Mouse (Mus musculus): ENCODE results near the gene Arvcf. TPM values are rescaled to one million over a fixed set of nuclear protein-coding genes. Genes with fewer than 3 reads are reported as not detected.

Gene Arvcf
- total RNA-seq, 2 experiments from 2014 or later = 34.6 to 36.9 TPM

DNA sequence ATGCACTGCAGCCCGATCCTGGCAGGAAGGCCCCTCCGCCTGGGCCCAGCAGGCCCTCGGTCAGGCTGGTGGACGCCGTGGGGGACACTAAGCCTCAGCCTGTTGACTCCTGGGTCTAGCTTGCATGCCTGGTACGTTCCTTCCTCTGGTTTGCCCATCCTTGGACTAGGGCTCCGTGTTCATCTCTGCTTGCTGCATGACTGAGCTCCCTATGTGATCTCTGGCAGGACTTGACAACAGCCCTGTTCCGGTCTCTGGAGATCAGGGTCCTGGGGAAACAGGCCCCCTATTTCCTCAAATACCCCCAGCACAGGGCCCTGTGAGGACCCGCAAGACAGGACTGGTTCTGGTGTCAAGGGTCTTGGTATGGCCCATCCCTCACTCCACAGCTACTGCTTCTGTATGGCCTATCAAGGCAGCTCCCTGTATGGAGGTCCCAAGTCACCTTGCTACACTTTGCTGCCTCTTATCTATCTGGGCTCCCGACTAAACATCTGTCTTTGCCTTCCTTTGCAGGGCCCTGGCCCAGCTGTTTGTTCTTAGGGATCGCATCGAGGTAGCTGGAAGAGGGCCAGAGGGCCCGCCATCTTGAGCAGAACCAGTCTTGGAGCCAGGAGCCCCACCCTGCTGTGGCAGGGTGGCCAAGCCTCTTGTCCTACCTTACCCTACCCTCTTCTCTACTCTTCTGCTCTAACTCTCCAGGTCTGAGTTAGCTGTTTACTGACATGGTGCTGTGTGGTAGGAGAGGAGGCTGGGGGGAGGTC lies 57.3 kb downstream of the Arvcf start:
- DNase-seq (ENCODE audit: low spot score in 2 of 2) = no peak

DNA sequence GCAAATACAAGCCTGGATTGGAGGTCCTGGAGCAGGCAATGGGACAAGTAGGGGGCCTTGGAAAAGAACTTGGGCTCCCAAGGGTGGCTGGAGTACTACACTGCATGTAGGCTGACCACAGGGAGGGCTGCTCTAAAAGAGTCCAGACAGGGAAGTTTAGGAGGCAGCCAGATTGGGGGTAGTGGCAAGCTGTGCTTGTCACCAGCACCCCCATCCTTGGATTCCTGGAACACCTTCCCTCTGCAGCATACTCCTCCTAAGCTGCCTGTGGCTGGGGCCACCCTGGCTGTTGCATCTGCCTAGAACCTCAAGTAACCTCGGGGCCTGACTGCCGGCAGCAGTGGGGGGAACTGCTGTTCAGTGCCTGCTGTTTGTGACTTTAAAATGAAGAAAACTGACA lies 57.9 kb downstream of the Arvcf start:
- no peak for DNase-seq (ENCODE audit: low spot score in 2 of 2)

DNA sequence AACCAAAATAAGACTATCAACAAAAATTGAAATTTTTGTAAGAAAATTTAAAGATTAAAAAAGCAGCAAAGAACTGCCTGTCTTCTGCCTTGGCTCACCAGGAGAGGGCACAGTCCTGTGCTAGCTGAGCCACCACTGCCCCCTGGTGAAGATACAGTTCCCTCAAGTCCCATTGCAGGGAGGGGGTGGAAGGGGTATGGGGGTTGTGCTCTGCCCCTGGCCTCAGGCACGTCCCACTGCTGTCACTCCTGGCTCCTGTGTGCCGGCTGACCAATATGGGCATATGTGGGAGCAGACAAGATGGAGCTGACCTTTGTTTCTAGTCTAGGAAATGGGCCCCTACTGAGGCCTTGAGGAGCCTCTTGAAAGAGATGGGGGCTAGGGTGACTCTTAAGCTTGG lies 58.3 kb downstream of the Arvcf start:
- peak in 1 of 2 experiments; percentile 66 for DNase-seq (ENCODE audit: low spot score in 2 of 2)

DNA sequence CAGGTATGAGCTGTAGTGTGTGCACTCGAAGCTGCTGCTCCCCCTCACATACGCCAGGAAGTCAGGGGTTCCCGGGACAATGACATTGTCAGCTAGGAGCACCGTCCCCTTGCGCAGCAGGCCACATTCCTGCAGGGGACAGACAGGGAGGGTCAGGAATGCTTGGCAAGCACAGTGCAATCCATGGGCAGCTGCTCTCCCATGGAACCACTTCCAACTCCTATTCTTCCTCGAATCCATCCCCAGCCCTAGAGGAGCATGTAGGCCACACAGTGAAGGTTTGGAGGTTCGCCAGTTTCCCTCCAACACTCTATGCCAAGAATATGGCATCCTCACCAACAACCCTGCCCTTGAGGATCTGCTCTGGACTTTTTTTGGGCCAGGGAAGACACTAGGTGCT lies 59.9 kb downstream of the Arvcf start:
- no peak for DNase-seq (ENCODE audit: low spot score in 2 of 2)

DNA sequence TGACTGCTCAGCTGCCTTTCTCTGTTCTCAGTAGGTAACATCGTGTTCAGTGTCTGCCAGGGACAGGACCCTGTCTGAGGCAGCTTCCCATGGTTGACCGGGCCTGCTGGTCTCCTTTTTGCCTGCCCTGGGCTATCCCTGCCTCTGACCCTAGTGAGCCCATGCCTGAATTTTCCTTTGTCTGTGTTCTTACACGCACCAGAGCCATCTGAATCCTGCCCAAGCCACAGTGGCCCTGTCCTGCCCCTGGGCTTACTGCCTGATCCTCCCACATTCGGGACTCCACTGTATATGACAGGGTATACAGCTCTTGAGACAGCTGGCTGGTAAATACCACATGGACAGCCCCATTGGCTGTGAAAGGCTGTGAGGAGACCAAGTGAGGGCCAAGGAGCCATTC lies 61.8 kb downstream of the Arvcf start:
- DNase-seq (ENCODE audit: low spot score in 2 of 2) = no peak

DNA sequence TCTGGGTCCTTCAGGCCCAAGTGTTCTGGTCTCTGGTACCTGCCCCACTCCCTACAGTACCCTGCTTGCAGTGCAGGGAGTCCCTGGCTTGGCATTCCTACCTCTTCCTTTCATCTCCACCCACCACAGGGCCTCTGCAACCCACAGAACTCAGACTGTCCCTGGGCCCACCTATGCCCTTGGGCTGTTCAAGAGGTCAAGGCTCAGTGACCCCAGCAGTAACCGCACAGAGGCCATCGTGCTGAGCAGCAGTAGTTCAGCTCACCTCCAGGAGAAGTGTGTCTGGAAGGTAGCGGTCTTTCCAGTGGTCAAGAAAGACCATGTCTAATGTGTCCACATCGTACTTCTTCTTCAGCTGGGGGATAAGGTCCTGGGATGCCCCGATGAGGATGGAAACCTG lies 62.4 kb downstream of the Arvcf start:
- peak in 1 of 2 experiments; percentile 13 for DNase-seq (ENCODE audit: low spot score in 2 of 2)

DNA sequence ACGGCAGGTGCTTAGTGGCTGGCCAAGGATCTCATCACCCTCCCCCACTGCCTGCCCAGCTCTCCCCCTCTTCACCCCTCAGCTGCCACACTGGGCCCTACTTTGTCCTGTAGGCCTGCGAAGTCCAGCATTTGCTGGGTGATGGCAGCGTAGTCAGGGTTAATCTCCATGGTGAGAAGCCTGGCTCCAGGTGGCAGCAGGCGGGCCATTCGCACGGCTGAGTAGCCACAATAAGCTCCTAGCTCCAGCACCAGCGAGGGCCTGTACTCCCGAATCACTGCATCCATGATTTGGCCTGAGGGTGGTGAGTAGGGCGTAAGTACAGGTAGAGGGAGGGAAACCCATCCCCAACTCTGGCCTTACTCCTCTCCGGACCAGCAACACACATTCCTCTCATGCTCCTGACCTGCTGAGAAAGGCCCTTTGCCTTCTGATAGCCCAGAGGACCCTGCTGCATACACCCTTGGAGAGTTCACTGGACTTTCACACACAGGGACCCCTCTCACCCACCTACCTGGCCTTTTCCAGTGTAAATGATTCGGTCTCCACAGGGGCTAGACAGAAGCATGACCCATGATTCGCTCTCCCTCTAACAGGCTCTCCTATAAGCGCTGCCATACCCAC lies 63.2 kb downstream of the Arvcf start:
- DNase-seq (ENCODE audit: low spot score in 2 of 2) = peak in 1 of 2 experiments; percentile 8

DNA sequence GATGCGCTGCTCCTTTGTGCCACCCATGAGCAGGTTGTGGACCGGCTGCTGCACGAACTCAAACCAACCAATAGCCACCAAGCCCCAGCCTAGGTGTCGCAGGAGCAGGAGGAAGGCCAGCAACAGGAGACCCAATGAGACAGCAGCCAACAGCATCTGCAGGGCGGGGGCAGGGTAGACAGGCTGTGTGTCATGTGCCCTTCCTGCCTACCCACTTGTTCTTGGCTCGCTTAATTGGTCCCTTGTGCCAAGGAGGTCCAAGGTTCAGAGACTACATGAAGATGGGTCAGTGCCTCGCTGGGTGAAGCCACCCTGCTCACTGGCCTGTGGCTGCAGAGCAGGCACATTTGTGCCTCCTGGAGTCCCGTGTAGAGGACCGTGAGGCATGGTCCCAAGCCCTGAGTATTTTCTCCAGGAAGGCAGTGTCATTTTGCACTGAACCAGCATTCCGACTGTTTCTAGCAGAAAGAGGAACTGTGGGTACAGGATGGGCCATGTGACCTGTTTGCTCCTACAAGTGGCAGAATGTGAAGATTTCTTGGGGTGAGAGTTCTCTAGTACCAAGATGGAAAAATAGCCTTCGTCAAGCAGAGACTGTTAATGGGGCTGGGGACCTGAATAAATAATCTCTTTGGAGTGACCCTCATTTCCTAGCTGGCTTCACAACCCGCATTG lies 64.0 kb downstream of the Arvcf start:
- peak in 1 of 2 experiments; percentile 31 for DNase-seq (ENCODE audit: low spot score in 2 of 2)

DNA sequence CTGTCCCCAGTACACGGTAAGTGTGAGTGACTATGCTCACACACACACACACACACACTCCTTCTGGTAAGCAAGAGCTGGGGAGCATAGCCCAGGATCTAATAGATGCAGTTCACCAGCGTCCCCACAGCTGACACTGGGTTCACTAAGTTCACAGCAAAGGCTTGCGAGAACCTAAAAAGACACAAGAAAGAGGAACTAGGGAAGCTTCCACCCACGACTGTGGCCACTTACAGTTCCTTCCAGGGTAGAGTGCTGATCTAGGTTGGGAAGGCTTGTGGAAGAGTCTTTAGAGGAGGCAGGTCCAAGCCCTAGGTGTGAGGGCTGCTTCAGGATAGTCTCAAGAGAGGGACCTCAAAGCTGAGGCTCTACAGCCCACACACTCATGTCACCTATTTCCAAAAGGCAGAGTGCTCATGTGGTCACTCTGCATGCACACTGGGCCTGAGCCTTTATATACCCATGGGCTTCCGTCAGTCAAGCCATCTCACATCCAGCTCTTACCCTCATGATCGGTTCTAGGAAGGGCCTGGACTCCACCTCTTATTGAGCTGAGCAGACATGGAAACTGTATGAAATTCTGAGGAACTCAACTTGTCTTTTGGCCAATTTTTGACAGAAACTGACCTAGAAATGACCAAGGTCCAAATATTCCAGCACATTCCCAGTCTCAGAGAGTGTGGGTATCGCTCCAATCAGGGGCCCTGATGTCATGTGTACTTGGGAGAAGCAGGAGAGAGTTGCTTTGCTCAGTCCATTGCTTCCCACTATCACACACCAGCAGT lies 65.2 kb downstream of the Arvcf start:
- no peak for DNase-seq (ENCODE audit: low spot score in 2 of 2)

DNA sequence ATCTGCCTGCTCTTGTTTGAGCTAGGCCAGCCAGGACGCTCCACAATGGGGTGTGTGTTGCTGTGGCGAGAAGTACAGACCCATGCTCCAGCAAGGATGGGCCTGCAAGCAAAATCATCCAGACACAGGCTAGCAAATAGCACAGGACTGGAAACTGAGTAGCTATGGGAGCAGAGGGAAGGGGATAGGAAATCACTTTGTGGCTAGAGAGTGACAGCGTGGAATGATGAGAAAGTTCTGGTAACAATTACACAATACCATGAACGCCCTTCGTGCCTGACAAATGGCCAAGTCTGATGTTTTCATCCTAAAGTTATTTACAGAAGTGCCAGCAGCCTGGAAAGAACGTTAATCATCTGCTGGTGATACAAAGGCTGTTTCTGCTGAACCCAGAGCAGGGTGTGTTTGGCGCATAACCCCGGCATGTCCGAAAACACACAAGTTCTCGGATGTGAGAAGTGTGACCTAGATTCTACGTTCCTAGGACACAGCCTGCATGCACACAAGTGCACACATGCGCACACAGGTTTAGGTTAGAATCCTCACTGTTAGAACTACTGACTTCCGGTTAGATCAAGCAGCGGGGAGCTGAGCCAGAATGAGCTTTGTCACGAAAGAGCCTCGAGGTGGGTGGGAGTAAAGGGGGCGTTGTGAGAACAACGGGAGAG lies 68.2 kb downstream of the Arvcf start:
- DNase-seq (ENCODE audit: low spot score in 2 of 2) = peak in 1 of 2 experiments; percentile 67

DNA sequence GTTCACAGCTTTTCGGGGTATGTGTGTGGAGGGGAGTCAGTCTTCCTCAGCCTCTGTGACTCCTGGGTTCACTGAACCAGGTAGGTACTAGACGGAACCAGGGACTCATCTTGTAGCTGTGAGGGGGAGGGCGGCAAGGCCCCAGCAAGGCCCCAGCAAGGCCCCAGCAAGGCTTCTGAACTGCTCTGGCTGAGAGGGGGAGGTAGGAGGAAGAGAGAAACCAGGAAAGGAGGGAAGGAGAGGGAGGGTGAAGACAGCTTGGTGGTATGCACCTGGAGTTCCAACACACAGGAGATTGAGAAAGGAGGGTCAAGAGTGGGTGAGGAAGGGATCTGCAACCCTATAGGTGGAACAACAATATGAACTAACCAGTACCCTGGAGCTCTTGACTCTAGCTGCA lies 68.9 kb downstream of the Arvcf start:
- DNase-seq (ENCODE audit: low spot score in 2 of 2) = no peak

DNA sequence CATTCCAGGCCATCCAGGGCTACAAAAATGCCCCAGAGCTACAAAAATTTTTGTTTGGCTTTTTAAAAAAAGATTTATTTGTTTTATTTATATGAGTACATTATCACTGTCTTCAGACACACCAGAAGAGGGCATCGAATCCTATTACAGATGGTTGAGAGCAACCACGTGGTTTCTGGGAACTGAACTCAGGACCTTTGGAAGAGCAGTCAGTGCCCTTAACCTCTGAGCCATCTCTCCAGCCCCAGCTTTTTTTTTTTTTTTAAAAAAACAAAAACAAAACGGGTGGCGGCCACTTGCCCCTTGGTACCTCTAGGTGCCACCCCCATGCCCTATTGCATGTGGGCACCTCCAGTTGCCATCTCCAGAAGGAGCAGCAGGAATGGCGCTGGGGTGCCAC lies 69.5 kb downstream of the Arvcf start:
- no peak for DNase-seq (ENCODE audit: low spot score in 2 of 2)

DNA sequence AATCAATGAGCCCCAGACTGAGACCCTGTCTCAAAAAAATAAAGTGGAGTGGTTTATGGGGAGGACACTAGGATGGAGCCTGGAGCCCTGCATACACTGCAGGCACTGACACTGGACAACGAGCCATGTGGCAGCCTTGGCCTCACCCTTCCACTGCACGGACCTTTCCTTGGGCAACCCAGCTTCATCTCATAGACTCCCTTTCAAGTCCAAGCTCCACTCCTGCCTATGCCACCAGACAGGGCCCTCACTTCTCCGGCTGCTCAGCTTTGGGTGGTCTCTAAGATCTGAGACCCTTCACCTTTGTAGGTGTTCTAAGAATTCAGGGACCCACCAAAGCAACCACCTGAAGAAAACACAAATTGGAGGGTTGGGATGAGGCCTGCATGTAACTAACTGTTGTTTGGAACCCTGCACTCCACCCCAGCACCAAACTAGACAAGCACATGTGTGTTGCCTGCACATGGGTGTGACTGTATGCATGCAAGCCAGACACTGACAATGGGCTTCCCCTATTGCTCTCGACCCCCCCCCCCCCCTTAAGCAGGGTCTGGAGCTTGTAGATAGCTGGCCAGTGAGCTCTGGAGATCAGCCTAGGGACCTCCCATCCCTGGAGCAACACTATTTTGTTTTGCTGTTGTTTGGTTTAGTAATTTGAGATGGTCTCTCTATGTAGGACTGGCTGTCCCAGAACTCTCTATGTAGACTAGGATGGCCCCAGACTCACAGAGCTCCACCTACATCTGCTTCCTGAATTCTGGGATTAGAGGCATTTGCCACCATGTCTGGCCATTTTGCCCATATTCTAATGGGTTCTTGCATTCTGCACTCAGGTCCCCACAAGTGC lies 71.0 kb downstream of the Arvcf start:
- DNase-seq (ENCODE audit: low spot score in 2 of 2) = no peak

DNA sequence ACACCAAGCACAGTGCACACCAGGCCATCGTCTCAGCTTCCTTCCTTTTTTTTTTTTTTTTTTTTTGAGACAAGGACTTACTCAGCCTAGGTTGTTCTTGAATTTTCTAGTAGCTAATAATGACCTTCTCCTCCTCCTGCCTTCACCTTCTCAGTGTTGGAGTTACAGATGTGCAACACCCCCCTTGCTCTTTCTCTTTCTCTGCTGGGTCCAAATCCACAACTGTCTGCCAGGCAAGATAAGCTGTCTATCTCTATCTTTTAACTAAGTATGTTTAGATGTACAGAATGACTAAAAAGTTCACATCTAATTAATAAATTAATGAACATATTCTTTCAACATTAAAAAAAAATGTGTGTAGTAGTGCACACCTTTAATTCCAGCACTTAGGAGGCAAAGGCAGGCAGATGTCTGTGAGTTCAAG lies 71.6 kb downstream of the Arvcf start:
- no peak for DNase-seq (ENCODE audit: low spot score in 2 of 2)

DNA sequence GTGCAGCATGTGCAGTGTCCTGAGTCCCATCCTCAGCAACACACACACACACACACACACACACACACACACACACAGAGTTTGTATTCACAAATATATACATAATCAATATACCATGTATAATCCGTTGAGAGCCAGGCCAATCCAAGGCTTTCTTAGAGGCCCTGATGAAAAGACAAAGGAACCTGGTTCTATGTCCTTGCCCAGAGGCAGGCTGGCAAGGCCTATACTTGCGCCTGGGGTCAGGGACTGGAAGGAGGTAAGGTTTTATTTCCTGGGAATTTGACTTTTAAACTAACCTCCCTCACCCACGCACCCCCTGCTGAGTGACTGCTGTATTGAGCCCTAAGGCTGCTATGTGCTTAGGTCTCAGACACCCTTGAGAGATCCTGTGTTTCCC lies 72.6 kb downstream of the Arvcf start:
- no peak for DNase-seq (ENCODE audit: low spot score in 2 of 2)

DNA sequence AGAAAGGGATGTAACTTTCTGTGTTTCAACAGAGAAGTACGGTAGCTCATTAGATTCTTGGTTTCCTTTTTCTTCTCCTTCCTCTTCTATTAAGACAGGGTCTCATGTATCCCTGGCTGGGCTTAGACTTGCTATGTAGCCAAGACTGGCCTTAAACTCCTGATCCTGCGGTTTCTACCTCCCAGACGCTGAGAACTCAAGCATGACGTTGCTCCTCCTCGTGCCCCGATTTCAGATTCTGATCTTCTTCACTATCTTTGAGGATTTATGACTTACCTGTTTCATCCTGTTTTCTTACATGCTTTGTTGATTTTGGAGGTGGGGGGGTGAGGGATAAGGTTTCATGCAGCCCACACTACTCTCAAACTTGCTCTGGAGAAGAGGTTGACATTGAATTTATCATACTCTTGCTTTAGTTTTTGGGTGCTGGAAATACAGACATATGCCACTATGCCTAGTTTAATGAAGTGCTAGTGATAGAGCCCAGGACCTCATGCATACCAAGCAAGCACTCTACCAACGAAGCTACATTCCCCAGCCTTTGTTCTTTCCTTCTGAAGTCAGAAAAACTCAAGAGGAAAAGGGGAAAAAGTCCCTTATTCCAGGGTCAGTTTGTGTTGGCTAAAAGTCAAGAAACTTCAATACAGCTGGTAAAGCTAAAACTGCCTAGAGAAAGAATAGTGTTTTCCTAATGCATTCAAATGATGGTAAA lies 75.4 kb downstream of the Arvcf start:
- no peak for DNase-seq (ENCODE audit: low spot score in 2 of 2)

DNA sequence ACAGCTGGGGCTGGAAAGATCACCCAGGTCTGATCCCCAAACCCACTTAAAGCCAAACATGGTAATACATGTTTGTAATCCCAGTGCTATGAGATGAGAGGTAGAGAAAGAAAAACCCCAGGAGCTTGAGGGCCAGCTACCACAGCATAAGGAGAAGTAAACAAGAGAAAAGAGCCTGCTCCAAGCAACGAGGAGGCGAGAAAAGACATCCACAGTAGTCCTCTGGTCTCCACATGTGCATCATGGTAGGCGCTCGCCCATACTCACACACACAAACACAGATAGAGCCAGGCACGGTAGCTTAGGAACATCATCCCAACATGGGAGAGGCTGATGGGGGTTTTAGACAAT lies 75.9 kb downstream of the Arvcf start:
- no peak for DNase-seq (ENCODE audit: low spot score in 2 of 2)

DNA sequence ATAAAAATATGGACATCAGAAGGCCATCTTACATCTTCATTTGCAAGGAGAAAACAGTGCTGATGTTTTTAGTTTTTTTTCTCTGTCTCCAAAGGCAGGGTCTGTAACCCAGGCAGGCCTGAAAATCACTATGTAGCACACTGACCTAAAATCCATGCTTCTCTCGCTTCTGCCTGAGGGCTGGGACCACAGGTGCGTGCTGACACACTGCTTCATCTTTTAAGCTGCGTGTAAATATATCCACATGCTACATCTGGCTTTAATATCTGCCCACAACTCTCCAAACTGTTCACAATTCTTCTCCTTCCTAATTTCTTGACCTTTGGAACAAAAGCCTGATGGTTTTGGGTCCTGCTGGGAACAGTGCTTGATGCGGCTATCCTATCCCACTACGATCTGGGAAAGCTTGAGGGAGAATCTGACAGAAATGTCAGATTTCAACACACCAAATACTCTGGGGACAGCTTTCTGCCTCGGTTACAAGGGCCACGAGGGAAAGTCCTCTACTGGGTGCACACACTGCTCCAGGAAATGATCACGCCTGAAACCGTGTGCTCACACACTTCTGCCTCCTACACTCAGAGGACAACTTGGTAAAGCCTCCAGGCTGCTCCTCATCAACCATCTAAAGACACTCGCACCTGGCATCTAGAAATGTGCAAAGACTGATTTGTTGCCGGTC lies 76.5 kb downstream of the Arvcf start:
- no peak for DNase-seq (ENCODE audit: low spot score in 2 of 2)
